Mouse (Mus musculus): Measurements from ENCODE around the gene Adsl.

Adsl gene

DNA sequence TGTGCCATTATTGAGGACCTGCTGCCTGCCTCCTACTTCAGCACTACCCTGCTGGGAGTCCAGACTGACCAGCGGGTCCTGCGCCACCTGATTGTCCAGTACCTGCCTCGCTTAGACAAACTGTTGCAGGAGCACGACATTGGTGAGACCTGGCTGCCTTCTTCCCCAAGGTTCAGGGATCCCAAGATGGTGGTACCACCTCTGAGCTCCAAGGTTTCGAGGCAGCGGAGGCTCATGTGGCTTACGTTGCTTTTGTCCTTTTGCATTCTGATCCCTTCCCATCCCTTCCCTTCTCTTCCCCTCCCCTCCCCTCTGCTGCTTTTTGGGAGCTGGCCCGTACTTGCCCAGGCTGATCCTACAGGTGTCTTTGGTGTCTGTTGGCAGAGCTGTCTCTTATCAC lies 59.6 kb downstream of the Adsl start:
- no peak for DNase-seq

DNA sequence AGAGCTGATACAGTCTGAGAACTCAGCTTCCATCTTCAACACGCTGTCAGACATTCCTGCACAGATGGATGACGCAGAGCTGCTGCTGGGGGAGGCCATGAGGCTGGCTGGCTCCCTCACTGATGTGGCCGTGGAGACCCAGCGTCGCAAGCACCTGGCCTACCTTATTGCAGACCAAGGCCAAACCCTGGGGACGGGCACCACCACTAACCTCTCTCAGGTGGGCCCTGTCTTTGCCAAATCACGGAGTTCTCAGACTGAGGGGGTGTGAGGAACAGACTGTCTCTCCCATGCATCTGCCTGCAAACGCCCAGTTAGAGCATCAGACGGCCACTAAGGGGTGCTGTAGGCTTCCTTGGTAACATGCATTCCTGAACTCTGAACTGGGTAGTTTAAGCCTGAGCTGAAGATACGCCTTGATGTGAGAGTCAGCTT lies 60.4 kb downstream of the Adsl start:
- peak in 1 of 2 experiments; percentile 42 for DNase-seq

DNA sequence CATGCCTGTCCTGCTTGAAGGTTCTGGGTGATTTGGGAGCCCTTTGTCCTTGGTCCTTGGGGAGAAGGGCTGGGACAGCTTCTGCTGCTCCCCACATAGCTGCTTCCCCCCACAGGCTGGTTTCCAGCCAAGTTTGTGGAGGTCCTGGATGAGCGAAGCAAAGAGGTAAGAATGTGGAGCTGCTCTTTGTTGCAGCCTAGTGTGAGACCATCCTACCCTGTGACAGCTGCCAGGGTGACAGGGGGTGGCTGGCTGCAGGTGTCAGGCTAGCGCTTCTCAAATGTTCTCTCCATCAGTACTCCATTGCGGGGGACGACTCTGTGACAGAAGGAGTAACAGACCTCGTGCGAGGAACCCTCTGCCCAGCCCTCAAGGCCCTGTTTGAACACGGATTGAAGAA lies 61.8 kb downstream of the Adsl start:
- DNase-seq: peak; percentile 46 to 58

DNA sequence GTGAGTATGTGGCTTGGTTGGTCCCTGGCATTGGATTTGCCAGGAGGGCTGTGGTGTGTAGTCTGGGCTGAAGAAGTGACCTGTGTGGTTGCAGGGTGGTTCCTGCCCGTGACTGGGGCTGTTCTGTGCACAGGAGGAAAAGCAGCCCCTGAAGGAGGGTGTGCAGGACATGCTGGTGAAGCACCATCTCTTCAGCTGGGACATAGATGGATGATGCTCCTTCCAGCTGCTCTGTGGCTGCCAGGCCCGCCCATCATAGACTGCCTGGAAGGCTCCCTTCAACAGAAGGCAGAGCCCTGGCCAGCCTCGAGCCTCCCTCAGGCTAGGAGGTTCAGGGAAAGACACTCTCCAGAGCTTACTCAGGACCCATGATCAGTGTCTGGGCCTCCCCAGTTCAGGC lies 63.2 kb downstream of the Adsl start:
- no peak for DNase-seq

DNA sequence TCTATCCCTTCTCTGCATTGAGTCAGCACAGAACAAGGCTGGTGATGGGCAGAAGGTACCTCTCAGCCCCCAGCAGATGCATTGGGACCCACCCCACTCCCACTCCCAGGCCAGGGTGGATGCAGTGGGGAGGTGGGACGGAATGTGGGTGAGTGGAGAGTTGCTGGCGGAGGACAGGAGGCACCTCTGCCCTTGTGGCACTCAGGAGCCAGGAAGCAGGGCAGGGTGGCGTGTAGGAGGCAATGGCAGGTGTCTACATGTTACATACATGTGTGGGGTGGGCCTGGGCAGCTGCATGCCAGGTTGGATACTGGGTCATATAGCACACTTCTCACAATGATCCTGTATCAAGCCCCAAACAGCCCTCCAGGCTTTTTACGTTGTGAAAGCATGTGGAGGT lies 64.1 kb downstream of the Adsl start:
- no peak for DNase-seq

DNA sequence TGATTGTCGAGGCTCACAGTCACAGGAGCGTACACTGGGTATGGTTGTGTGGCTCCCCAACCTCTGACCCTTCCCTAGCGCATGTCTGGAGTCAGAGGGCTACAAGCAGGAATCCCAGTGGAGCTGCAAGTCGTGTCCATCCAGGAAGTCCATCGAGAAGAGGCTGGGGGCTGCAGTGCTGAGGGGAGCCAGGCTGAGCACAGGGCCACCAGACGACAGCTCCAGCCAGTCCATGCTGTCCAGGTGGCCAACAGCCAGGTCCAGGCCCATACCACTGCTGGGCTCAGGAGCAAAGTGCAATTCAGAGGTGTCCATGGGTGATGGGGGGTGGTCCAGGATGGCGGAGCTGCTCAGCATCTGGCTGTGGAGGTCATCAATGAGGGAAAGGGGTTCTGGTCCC lies 64.9 kb downstream of the Adsl start:
- DNase-seq: no peak

- DNase-seq: no peak
Observed at GRCm38 (mm10) chr15:81015068-81015744, 66.9 kb downstream of the Adsl start.

DNA sequence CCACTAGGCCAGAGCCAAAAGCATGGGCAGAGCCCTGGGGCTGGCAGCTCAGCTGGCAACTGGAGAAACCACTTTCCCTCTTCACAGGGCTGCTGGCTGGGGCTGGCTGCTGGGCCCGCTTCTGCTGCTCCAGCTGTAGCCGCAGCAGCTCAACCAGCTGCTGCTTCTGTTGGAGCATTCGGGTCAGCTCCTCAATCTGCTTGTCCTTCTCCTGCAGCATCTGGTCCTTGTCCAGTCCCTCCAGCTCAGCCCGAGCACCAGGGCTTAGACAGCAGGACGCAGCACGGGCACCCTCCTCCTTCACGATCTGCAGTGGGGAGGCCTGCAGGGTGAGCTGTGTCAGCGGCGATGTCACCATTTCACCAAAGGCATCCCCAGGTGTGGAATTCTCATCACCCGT lies 68.2 kb downstream of the Adsl start:
- DNase-seq: no peak

GRCm38 (mm10) chr15:81017308-81017707 lies 69.0 kb downstream of the Adsl start:
- DNase-seq: no peak

All from cerebellum, postnatal 14 days (tissue).